Mouse (Mus musculus): ENCODE data around the gene Wbp2nl.

GRCm38 (mm10) chr15:82268783-82269182 is 30.0 kb upstream of the Wbp2nl start:
- TF ChIP-seq CTCF (IDR thresholded peaks at IDR 0.05; ENCODE audit: control insufficient read depth, insufficient read depth, low read length): no peak
- TF ChIP-seq POLR2A (IDR thresholded peaks at IDR 0.05; ENCODE audit: borderline replicate concordance, control insufficient read depth, low read depth, low read length): no peak
